Mouse (Mus musculus) limb, embryonic 14.5 days (tissue): ENCODE data around the gene Lrrc15. TPM values are rescaled to one million over a fixed set of nuclear protein-coding genes. Genes with fewer than 3 reads are reported as not detected.
A peak's percentile ranks its signal among the peaks of the same experiment; 100 is the strongest.

Source experiments
- ATAC-seq: fragments of 200-750 bp; cut with Nextera tagmentation; 2 replicates; pipeline ENCODE4 v1.8.0; 2017; ENCODE audit warnings: low read depth, moderate number of reproducible peaks, moderate TSS enrichment; ENCODE audit not compliant: low FRiP score
- DNase-seq: peaks from one replicate; pipeline ENCODE4 v3.0.0-alpha.2; 2015; ENCODE audit warnings: low spot score
- H3K27ac ChIP-seq: fragments of 300-500 bp; sonication (generic); replicated peaks from 2 replicates; pipeline ENCODE4 v1.5.1; 2014; ENCODE audit warnings: low read depth, mild to moderate bottlenecking, low read length, moderate library complexity, mixed read lengths
- H3K27me3 ChIP-seq: fragments of 300-500 bp; sonication (generic); 2 replicates; pipeline ENCODE4 v1.6.1; 2014; ENCODE audit warnings: low read length, mixed read lengths; ENCODE audit not compliant: control insufficient read depth, insufficient read depth
- H3K36me3 ChIP-seq: fragments of 300-500 bp; sonication (generic); 2 replicates; pipeline ENCODE4 v1.6.1; 2014; ENCODE audit warnings: mild to moderate bottlenecking, low read length, moderate library complexity, mixed read lengths; ENCODE audit not compliant: control insufficient read depth, insufficient read depth
- H3K4me1 ChIP-seq: fragments of 300-500 bp; sonication (generic); 2 replicates; pipeline ENCODE4 v1.6.1; 2014; ENCODE audit warnings: antibody characterized with exemption, low read length, mixed read lengths; ENCODE audit not compliant: control insufficient read depth, insufficient read depth
- H3K4me2 ChIP-seq: fragments of 300-500 bp; sonication (generic); replicated peaks from 2 replicates; pipeline ENCODE4 v1.6.1; 2014; ENCODE audit warnings: low read depth, mild to moderate bottlenecking, low read length, moderate library complexity; ENCODE audit not compliant: severe bottlenecking
- H3K4me3 ChIP-seq: fragments of 300-500 bp; sonication (generic); replicated peaks from 2 replicates; pipeline ENCODE4 v1.5.1; 2014; ENCODE audit warnings: low read length
- H3K9ac ChIP-seq: fragments of 300-500 bp; sonication (generic); 2 replicates; pipeline ENCODE4 v1.6.1; 2014; ENCODE audit warnings: mild to moderate bottlenecking, low read depth, low read length, moderate library complexity; ENCODE audit not compliant: severe bottlenecking
- H3K9me3 ChIP-seq: fragments of 300-500 bp; sonication (generic); 2 replicates; pipeline ENCODE4 v1.6.1; 2016; ENCODE audit warnings: low read length; ENCODE audit not compliant: control insufficient read depth
- POLR2A ChIP-seq: fragments of 200-500 bp; IDR thresholded peaks from 2 replicates; pipeline ENCODE4 v1.8.0; 2012; ENCODE audit warnings: inconsistent platforms, mild to moderate bottlenecking, moderate library complexity, borderline replicate concordance; ENCODE audit not compliant: insufficient read depth, insufficient read length; ENCODE audit errors: extremely low read depth
- WGBS: fragments of 180-500 bp; shearing (Covaris S2); extraction: QIAGEN DNeasy Blood & Tissue Kit; methylation state at CpG from one replicate; pipeline ENCODE4 v1.1.7; 2014; 5-methylcytosine and 5-hydroxymethylcytosine counted together
- polyA plus RNA-seq, 2 experiments: library from polyadenylated mRNA; depleted of rRNA in 1 of 2; stranded (reverse) in 1 of 2; unstranded in 1 of 2; fragments of >200 nt; fragmentation: Nextera tagmentation in 1 of 2; extraction: Ambion mirVana in 1 of 2; gene quantifications; 2 replicates each; pipeline versions ENCODE4 v1.2.1 to v1.2.3; 2012 to 2014

Gene Lrrc15
- polyA plus RNA-seq, 2 experiments = 1.4 to 1.9 TPM

DNA sequence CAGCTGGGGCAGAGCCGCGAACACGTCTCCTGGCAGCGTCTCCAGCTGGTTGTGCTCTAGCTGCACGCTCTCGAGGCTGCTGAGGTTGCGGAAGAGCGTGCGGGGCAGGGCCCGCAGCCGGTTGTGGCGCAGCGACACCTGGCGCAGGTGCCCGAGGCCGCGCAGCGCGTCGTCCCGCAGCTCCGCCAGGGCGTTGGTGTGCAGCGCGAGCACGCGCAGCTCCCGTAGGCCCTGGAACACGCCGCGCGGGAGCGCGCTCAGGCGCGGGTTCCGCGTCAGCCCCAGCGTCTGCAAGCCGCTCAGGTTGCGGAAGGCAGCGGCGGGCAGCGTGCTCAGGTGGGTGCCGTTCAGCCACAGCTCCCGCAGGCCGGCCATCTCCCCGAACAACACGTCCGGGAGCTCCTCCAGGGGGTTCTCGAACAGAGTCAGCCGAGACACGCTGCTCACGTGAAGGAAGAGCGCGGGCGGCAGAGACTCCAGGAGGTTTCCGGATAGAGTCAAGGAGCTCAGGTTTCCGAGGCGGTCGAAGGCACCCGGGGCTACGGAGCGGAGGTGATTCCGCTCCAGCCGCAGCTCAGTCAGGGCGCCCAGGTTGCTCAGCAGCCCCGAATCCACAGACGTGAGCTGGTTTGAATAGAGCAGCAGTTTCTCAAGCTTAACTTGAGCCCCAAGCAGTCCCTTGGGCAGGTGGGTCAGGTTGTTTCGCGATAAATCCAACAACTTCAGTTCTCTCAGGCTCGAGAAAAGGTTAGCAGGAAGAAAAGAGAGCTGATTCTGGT, 25.7 kb upstream of the Lrrc15 start:
- DNase-seq = no peak

GRCm38 (mm10) chr16:30307961-30308615, 25.0 kb upstream of the Lrrc15 start:
- Histone ChIP-seq H3K36me3 (no peaks in the 10 kb centered on the region), H3K4me3 (peak overlapping the region; percentile 56), H3K27ac (no peak overlapping the region), H3K9me3 (no peaks in the 10 kb centered on the region), H3K27me3 (peaks cover 44% of the 10 kb centered on the region), H3K4me2 (peak overlapping the region; percentile 98), H3K4me1 (peaks cover 15% of the 10 kb centered on the region), H3K9ac (peak overlapping the region; percentile 55)
- 20% methylated on average over 27 of the region's 29 CpGs for WGBS
- DNase-seq (no peak), ATAC-seq (no peak)
- no peak for TF ChIP-seq POLR2A

More for the DNA sequence above, 25.7 kb upstream of the Lrrc15 start:
- Histone ChIP-seq H3K36me3 (no peaks in the 10 kb centered on the region), H3K9me3 (no peaks in the 10 kb centered on the region), H3K4me1 (peaks cover 15% of the 10 kb centered on the region), H3K4me2 (peak overlapping the region; percentile 98), H3K4me3 (peak overlapping the region; percentile 56), H3K27ac (no peak overlapping the region), H3K9ac (peak overlapping the region; percentile 55), H3K27me3 (peaks cover 44% of the 10 kb centered on the region)
- WGBS = under 1% methylated on average over 60 of the region's 72 CpGs
- 0 out of 2 replicates have a peak, but pooled peaks have one; percentile 38 for ATAC-seq
- TF ChIP-seq POLR2A = no peak

- Histone ChIP-seq H3K27me3 (peaks cover 44% of the 10 kb centered on the region), H3K4me3 (no peak overlapping the region), H3K9me3 (no peaks in the 10 kb centered on the region), H3K36me3 (no peaks in the 10 kb centered on the region), H3K4me2 (no peak overlapping the region), H3K9ac (no peak overlapping the region), H3K27ac (no peak overlapping the region), H3K4me1 (peaks cover 15% of the 10 kb centered on the region)
- no peak for DNase-seq
- TF ChIP-seq POLR2A = no peak
- 47% methylated on average over 12 of the region's 12 CpGs for WGBS
- ATAC-seq = no peak
These were observed 24.2 kb upstream of the Lrrc15 start for GRCm38 (mm10) chr16:30307306-30307705.

DNA sequence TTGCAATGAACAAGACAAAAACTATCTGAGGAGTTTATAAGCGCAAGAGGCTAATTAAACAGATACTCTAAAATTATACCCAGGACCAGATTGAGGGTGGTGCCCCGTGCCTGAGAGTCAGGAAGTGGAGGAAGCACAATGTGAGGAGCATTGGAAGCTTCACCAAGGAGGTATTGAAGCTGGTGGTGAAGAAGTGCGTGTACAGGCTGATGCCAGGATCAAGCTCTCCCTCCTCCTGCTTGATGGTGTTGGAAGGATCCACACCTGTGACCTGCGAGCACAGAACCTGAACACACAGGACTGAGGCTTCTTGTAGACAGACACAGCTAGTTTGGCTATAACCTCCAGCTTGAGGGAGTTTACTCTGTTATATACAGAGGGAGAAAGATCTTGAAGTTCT, 23.0 kb upstream of the Lrrc15 start:
- no peaks in the 10 kb centered on the region for H3K36me3 ChIP-seq
- no peak overlapping the region for H3K4me3 ChIP-seq
- peaks cover 15% of the 10 kb centered on the region for H3K4me1 ChIP-seq
- no peak overlapping the region for H3K4me2 ChIP-seq
- H3K9me3 ChIP-seq = no peaks in the 10 kb centered on the region
- peaks cover 38% of the 10 kb centered on the region for H3K27me3 ChIP-seq
- H3K9ac ChIP-seq = no peak overlapping the region
- no peak overlapping the region for H3K27ac ChIP-seq
- TF ChIP-seq POLR2A = no peak
- DNase-seq (no peak), ATAC-seq (no peak)
- 88% methylated on average over 4 of the region's 4 CpGs for WGBS

DNA sequence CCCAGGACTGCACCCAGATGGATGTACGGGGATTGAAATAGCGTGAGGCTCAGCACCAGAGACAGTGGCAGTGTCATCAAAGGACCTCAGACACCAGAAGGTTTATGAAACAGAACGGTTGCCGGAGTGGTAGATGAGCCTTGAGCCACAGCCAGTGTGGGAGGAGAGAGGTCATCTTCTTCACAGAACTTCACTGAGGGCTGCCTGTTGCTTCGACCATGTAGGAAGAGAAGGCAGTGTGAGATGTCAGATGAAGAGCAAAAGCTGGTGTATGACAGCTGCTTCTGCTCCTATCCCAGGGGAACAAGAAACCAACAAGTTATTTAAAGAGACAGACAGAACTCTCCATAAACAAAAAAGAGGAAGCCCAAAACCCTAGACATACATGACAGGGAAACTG, 21.2 kb upstream of the Lrrc15 start:
- no peak for TF ChIP-seq POLR2A
- Histone ChIP-seq H3K4me2 (no peak overlapping the region), H3K4me1 (peaks cover 9% of the 10 kb centered on the region; the same call in 1 of the 2 replicates), H3K27ac (no peak overlapping the region), H3K36me3 (no peaks in the 10 kb centered on the region), H3K4me3 (no peak overlapping the region), H3K27me3 (peaks cover 31% of the 10 kb centered on the region), H3K9ac (no peak overlapping the region), H3K9me3 (no peaks in the 10 kb centered on the region)
- no peak for DNase-seq
- no peak for ATAC-seq
- WGBS = 67% methylated on average over 5 of the region's 5 CpGs
